Mouse (Mus musculus): ENCODE data around the gene Srpx2.

DNA sequence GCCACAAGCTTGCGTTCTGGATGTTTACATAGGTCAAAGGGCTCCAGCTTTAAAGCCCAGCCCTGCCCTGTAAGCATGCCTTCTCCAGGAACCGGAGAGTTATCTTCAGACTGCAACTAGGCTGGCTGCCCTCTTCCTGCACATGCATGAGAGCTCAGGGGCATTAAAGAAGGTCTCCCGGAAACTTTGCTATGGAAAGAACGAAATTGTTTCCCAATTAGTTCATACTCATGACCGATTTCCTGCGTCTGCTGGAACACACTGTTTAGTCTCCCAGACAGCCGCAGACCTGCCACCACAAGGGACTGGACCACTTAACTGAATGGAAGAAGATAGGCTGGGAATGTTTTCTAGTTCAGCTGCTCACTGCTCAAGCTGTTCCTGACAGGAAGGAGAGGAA is 6.0 kb downstream of the Srpx2 start:
- TF ChIP-seq RAD21 (IDR thresholded peaks at IDR 0.05; ENCODE audit: low read depth, low read length): no peak
- no peak for TF ChIP-seq HCFC1 (IDR thresholded peaks at IDR 0.05; ENCODE audit: low read depth, low read length)
- TF ChIP-seq BHLHE40 (IDR thresholded peaks at IDR 0.05; ENCODE audit: low read depth, low read length): no peak
- no peak for TF ChIP-seq POLR2A (IDR thresholded peaks at IDR 0.05; ENCODE audit: low read depth, low read length)
- TF ChIP-seq CTCF (conservative IDR thresholded peaks at IDR 0.05 in 1 of 2, IDR thresholded peaks at IDR 0.05 in 1 of 2; ENCODE audit: low read depth in 2 of 2, low read length in 2 of 2): no peak
- TF ChIP-seq EP300 (IDR thresholded peaks at IDR 0.05; ENCODE audit: low read length): no peak
- no peak for TF ChIP-seq MAFK (IDR thresholded peaks at IDR 0.05; ENCODE audit: insufficient replicate concordance, low read length)
- TF ChIP-seq GABPA (IDR thresholded peaks at IDR 0.05; ENCODE audit: insufficient replicate concordance, low read depth, low read length): no peak
- TF ChIP-seq NELFE (IDR thresholded peaks at IDR 0.05; ENCODE audit: low read depth, low read length): no peak
- TF ChIP-seq POLR2AphosphoS2 (IDR thresholded peaks at IDR 0.05; ENCODE audit: low read depth, low read length): no peak

All from CH12.LX (cell line).